Mouse (Mus musculus): ENCODE results near the gene Itfg1.

Gene Itfg1

DNA sequence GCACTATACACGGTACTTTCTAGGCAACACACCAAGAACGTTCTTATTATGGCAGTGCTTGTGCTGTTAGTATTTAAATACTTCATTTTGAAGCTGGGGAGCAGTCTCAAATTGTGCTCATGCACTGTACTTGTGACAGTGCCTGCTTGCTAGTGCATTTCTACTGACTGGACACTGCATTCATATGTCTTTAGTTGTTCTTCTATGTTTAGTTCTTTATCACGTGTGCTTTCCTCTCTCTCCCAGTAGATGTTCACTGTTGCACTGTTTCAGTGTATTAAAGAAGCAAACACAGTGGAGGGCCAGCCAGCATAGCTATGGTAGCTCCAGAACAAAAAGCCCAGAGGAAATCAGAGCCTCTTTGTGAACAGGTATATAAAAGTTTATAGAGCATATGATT is 110.2 kb downstream of the Itfg1 start:
- no peak for DNase-seq

DNA sequence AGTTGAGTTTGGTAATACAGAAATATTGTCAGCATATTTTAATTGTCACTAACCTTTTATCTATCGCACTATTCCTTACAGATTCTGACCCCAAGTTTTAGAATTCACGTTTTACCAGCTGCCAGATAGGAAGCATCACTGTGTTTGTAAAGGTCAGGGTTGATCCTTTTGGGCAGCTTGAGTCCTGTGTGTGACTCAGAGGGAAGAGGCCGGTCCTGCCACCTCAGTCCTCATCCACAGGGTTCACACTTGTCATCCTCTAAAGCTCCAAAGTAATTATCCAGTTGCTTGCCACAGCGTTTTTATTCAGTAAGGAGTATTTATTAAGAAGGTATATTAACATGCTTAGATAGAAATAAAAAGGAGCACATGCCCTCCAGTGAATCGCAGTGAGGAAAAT is 123.5 kb downstream of the Itfg1 start:
- DNase-seq, result no peak

GRCm38 (mm10) chr8:85716696-85717095 is 124.0 kb downstream of the Itfg1 start:
- DNase-seq, result no peak

- DNase-seq, result no peak
Observed at GRCm38 (mm10) chr8:85706988-85707387, 133.7 kb downstream of the Itfg1 start.

DNA sequence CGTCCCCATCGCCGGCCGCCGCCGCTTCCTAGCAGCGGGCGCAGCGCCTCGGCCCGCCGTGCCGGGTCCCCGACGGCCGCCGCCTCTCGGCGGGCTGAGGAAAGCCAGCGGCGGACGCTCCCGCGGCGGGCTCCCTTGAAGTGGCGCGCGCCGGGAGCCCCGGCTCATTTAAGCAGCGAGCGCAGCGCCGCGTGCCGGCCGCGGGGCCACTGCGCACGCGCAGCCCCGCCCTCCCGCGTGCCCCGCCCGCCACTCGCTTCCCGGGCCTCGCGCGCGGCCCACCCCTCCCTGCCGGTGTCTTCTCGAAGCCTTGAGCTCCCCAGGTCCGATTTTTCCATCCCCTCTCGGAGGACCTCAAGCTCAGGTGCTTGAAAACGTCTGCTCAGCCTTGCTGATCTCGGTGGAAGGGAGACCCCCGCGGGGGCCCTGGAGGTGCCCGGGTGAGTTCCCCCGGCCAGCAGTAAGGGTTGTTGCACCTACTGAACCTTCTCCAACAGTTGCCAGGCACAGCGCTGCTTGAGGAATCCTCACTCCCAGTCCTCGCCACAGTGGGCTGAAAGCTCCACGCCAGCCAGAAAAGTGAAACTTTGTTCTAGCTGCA is 139.9 kb downstream of the Itfg1 start, which contains the start of gene Neto2:
Gene Neto2 (minus strand): TSS at position 174 of the 601 bp plus-strand sequence.
- peak; percentile 37 to 59 for DNase-seq

DNA sequence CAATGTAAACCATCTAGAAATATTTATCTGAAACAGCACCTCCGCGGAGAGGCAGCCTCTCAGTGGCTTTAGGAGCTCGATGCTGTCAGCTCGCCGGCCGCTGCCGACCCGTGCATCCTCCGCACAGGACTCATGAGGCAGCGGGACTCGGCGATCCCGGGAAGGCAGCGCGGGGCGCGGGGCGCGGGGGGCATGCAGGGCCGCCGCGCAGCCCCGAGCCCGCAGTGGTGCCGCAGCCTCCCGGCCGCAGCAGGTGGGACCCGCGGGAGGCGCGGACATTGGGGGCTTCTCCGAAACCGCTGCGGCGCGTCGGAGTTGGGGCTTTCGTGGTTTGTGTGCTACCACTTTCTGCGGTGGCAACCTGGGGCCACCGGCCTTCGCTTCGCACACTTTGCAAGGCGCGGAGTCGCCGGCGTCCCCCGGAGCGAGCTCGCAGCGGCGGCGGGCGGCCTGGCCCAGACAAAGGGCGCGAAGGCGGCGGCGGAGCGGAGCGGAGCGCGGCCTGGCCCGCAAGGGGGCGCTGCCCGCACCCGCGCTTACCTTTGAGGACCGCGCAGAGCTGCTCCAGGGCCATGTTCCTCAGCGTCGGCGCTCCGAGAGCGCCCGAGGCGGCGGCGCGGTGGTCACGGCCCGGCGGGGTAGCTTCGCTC is 140.5 kb downstream of the Itfg1 start:
- DNase-seq, result peak in 1 of 2 experiments; percentile 6

DNA sequence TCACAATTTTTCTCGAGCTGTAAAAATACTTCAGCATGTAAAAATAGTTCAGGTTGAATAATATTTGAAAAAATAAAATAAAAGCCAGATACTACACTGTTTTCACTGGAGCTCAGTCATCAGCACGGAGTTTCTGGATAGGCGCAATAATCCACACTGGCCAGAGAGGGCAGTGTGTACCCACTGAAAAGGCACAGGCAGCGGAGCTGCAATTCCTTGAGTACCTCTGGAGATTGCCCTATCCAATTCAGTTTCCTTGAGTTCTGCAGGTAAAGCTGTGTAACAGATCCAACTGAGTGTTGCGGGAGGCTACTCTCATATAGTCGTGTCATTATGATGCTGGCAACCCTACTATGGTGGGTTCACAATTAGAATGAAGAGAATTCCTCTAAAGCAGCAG is 141.7 kb downstream of the Itfg1 start:
- DNase-seq, result peak; percentile 64 to 72

All from lung, adult 18-20 months (tissue).